Mouse (Mus musculus) stomach, embryonic 16.5 days (tissue): ENCODE results near the gene Usp54. TPM values are rescaled to one million over a fixed set of nuclear protein-coding genes. Genes with fewer than 3 reads are reported as not detected.
"Not testable (repeated sequence)": the region's sequence is repeated elsewhere in the genome, so short reads cannot be mapped to it uniquely, and the experiment has no call there.

Experiments
- ATAC-seq: fragments of 200-750 bp; cut with Nextera tagmentation; 2 replicates; pipeline ENCODE4 v1.8.0; 2017; ENCODE audit warnings: moderate number of reproducible peaks, moderate TSS enrichment; ENCODE audit not compliant: insufficient read depth, low FRiP score
- H3K27ac ChIP-seq: fragments of 300-500 bp; sonication (generic); 2 replicates; pipeline ENCODE4 v1.5.1; 2014; ENCODE audit warnings: low read length
- H3K27me3 ChIP-seq: fragments of 300-500 bp; sonication (generic); 2 replicates; pipeline ENCODE4 v1.6.1; 2014; ENCODE audit warnings: low read length, control low read depth, mixed read lengths; ENCODE audit not compliant: control insufficient read depth, insufficient read depth
- H3K36me3 ChIP-seq: fragments of 300-500 bp; sonication (generic); 2 replicates; pipeline ENCODE4 v1.6.1; 2014; ENCODE audit warnings: low read length; ENCODE audit not compliant: control insufficient read depth, insufficient read depth
- H3K4me1 ChIP-seq: fragments of 300-500 bp; sonication (generic); 2 replicates; pipeline ENCODE4 v1.6.1; 2014; ENCODE audit warnings: low read length, control low read depth, mixed read lengths; ENCODE audit not compliant: control insufficient read depth, insufficient read depth
- H3K4me2 ChIP-seq: fragments of 300-500 bp; sonication (generic); 2 replicates; pipeline ENCODE4 v1.6.1; 2014; ENCODE audit warnings: low read depth, low read length, mixed read lengths
- H3K4me3 ChIP-seq: fragments of 300-500 bp; sonication (generic); replicated peaks from 2 replicates; pipeline ENCODE4 v1.5.1; 2014; ENCODE audit warnings: mild to moderate bottlenecking, low read length
- H3K9ac ChIP-seq: fragments of 300-500 bp; sonication (generic); 2 replicates; pipeline ENCODE4 v1.6.1; 2014; ENCODE audit warnings: low read length
- H3K9me3 ChIP-seq: fragments of 300-500 bp; sonication (generic); replicated peaks from 2 replicates; pipeline ENCODE4 v1.6.1; 2016; ENCODE audit warnings: low read length, control low read depth; ENCODE audit not compliant: control insufficient read depth
- WGBS: fragments of 180-500 bp; shearing (Covaris S2); extraction: QIAGEN DNeasy Blood & Tissue Kit; methylation state at CpG from one replicate; pipeline ENCODE4 v1.1.7; 2014; 5-methylcytosine and 5-hydroxymethylcytosine counted together
- polyA plus RNA-seq: library from polyadenylated mRNA; unstranded; fragments of >200 nt; fragmentation: Nextera tagmentation; extraction: Ambion mirVana; gene quantifications from 2 replicates; pipeline ENCODE4 v1.2.1, GENCODE M21; 2015

Gene Usp54
- polyA plus RNA-seq, 1 experiment from 2014 or later: 6.4 TPM

GRCm38 (mm10) chr14:20641438-20641875 is 594 bp upstream of the Usp54 start:
- H3K4me3 ChIP-seq: peak overlapping the region; percentile 84
- peak overlapping the region; percentile 64 for H3K4me2 ChIP-seq
- peak overlapping the region; percentile 96 for H3K9ac ChIP-seq
- ATAC-seq: no peak
- WGBS: 11% methylated on average over 10 of the region's 10 CpGs
- H3K36me3 ChIP-seq: no peaks in the 10 kb centered on the region
- H3K9me3 ChIP-seq: no peaks in the 10 kb centered on the region
- 0 out of 2 replicates have a peak, but pooled peaks cover 6% of the 10 kb centered on the region for H3K4me1 ChIP-seq
- H3K27ac ChIP-seq: peak overlapping the region; percentile 95
- no peaks in the 10 kb centered on the region for H3K27me3 ChIP-seq

GRCm38 (mm10) chr14:20639918-20640619 is 794 bp downstream of the Usp54 start:
- peak overlapping the region; percentile 96 for H3K9ac ChIP-seq
- peak overlapping the region; percentile 84 for H3K4me3 ChIP-seq
- H3K27ac ChIP-seq: peak overlapping the region; percentile 95
- 3% methylated on average over 16 of the region's 16 CpGs for WGBS
- H3K4me1 ChIP-seq: 0 out of 2 replicates have a peak, but pooled peaks cover 6% of the 10 kb centered on the region
- H3K9me3 ChIP-seq: no peaks in the 10 kb centered on the region
- H3K36me3 ChIP-seq: no peaks in the 10 kb centered on the region
- peak overlapping the region; percentile 90 for H3K4me2 ChIP-seq
- ATAC-seq: peak; percentile 67; the same call in 1 of the 2 replicates
- no peaks in the 10 kb centered on the region for H3K27me3 ChIP-seq

GRCm38 (mm10) chr14:20638702-20639101 is 2.2 kb downstream of the Usp54 start:
- H3K9ac ChIP-seq: no peak overlapping the region
- H3K9me3 ChIP-seq: no peaks in the 10 kb centered on the region
- no peak overlapping the region for H3K27ac ChIP-seq
- 91% methylated on average over 6 of the region's 6 CpGs for WGBS
- no peak overlapping the region for H3K4me2 ChIP-seq
- 0 out of 2 replicates have a peak, but pooled peaks cover 6% of the 10 kb centered on the region for H3K4me1 ChIP-seq
- ATAC-seq: no peak
- H3K36me3 ChIP-seq: no peaks in the 10 kb centered on the region
- no peak overlapping the region for H3K4me3 ChIP-seq
- no peaks in the 10 kb centered on the region for H3K27me3 ChIP-seq

GRCm38 (mm10) chr14:20637818-20638574 is 2.9 kb downstream of the Usp54 start:
- ATAC-seq: no peak
- no peak overlapping the region for H3K4me2 ChIP-seq
- H3K9me3 ChIP-seq: no peaks in the 10 kb centered on the region
- H3K27me3 ChIP-seq: no peaks in the 10 kb centered on the region
- H3K9ac ChIP-seq: no peak overlapping the region
- no peaks in the 10 kb centered on the region for H3K36me3 ChIP-seq
- 79% methylated on average over 2 of the region's 2 CpGs for WGBS
- no peak overlapping the region for H3K27ac ChIP-seq
- H3K4me1 ChIP-seq: 0 out of 2 replicates have a peak, but pooled peaks cover 6% of the 10 kb centered on the region
- H3K4me3 ChIP-seq: no peak overlapping the region

GRCm38 (mm10) chr14:20636968-20637367 is 3.9 kb downstream of the Usp54 start:
- H3K9me3 ChIP-seq, ATAC-seq, H3K4me3 ChIP-seq, H3K9ac ChIP-seq, H3K4me1 ChIP-seq, H3K4me2 ChIP-seq, H3K36me3 ChIP-seq, H3K27ac ChIP-seq, H3K27me3 ChIP-seq: not testable (repeated sequence)
- WGBS: 92% methylated on average over 3 of the region's 3 CpGs

- H3K9me3 ChIP-seq: no peaks in the 10 kb centered on the region
- no peak overlapping the region for H3K4me3 ChIP-seq
- WGBS: 63% methylated on average over 2 of the region's 2 CpGs
- no peak overlapping the region for H3K27ac ChIP-seq
- H3K4me1 ChIP-seq: 0 out of 2 replicates have a peak, but pooled peaks cover 3% of the 10 kb centered on the region
- H3K4me2 ChIP-seq: no peak overlapping the region
- ATAC-seq: peak; percentile 49; the same call in 1 of the 2 replicates
- H3K36me3 ChIP-seq: no peaks in the 10 kb centered on the region
- no peak overlapping the region for H3K9ac ChIP-seq
- no peaks in the 10 kb centered on the region for H3K27me3 ChIP-seq
Observed at GRCm38 (mm10) chr14:20635546-20635945, 5.3 kb downstream of the Usp54 start.

GRCm38 (mm10) chr14:20631253-20631652 is 9.6 kb downstream of the Usp54 start:
- WGBS: 43% methylated on average over 4 of the region's 4 CpGs
- Histone ChIP-seq H3K9me3 (no peaks in the 10 kb centered on the region), H3K4me2 (no peak overlapping the region), H3K27me3 (no peaks in the 10 kb centered on the region), H3K4me1 (no peaks in the 10 kb centered on the region), H3K36me3 (no peaks in the 10 kb centered on the region), H3K4me3 (no peak overlapping the region), H3K9ac (no peak overlapping the region), H3K27ac (no peak overlapping the region)
- no peak for ATAC-seq

GRCm38 (mm10) chr14:20626971-20627370 is 13.9 kb downstream of the Usp54 start:
- Histone ChIP-seq H3K4me2 (no peak overlapping the region), H3K4me1 (no peaks in the 10 kb centered on the region), H3K27me3 (no peaks in the 10 kb centered on the region), H3K9ac (no peak overlapping the region), H3K36me3 (no peaks in the 10 kb centered on the region), H3K4me3 (no peak overlapping the region), H3K27ac (no peak overlapping the region), H3K9me3 (no peaks in the 10 kb centered on the region)
- no peak for ATAC-seq
- 82% methylated on average over 3 of the region's 3 CpGs for WGBS

GRCm38 (mm10) chr14:20626447-20626846 is 14.4 kb downstream of the Usp54 start:
- H3K4me3 ChIP-seq: no peak overlapping the region
- H3K9ac ChIP-seq: no peak overlapping the region
- no peaks in the 10 kb centered on the region for H3K27me3 ChIP-seq
- WGBS: 81% methylated on average over 2 of the region's 2 CpGs
- no peak overlapping the region for H3K27ac ChIP-seq
- H3K9me3 ChIP-seq: no peaks in the 10 kb centered on the region
- H3K4me1 ChIP-seq: no peaks in the 10 kb centered on the region
- H3K36me3 ChIP-seq: no peaks in the 10 kb centered on the region
- no peak for ATAC-seq
- H3K4me2 ChIP-seq: no peak overlapping the region
